Mouse (Mus musculus) stomach, embryonic 15.5 days (tissue): ENCODE results near the gene Khsrp. TPM values are rescaled to one million over a fixed set of nuclear protein-coding genes. Genes with fewer than 3 reads are reported as not detected.

Experiments used
- ATAC-seq: fragments of 200-750 bp; cut with Nextera tagmentation; 2 replicates; pipeline ENCODE4 v1.8.0; 2017; ENCODE audit warnings: low read depth, moderate number of reproducible peaks, moderate TSS enrichment; ENCODE audit not compliant: insufficient read depth, low FRiP score
- H3K27ac ChIP-seq: fragments of 300-500 bp; sonication (generic); 2 replicates; pipeline ENCODE4 v1.5.1; 2015; ENCODE audit warnings: mild to moderate bottlenecking, inconsistent platforms
- H3K27me3 ChIP-seq: fragments of 300-500 bp; sonication (generic); replicated peaks from 2 replicates; pipeline ENCODE4 v1.6.1; 2015; ENCODE audit warnings: inconsistent platforms
- H3K36me3 ChIP-seq: fragments of 300-500 bp; sonication (generic); 2 replicates; pipeline ENCODE4 v1.6.1; 2015; ENCODE audit warnings: inconsistent platforms
- H3K4me1 ChIP-seq: fragments of 300-500 bp; sonication (generic); 2 replicates; pipeline ENCODE4 v1.6.1; 2015; ENCODE audit warnings: inconsistent platforms
- H3K4me2 ChIP-seq: fragments of 300-500 bp; sonication (generic); 2 replicates; pipeline ENCODE4 v1.6.1; 2015; ENCODE audit warnings: mild to moderate bottlenecking, inconsistent platforms
- H3K4me3 ChIP-seq: fragments of 300-500 bp; sonication (generic); replicated peaks from 2 replicates; pipeline ENCODE4 v1.5.1; 2015; ENCODE audit warnings: inconsistent platforms
- H3K9ac ChIP-seq: fragments of 300-500 bp; sonication (generic); 2 replicates; pipeline ENCODE4 v1.6.1; 2015; ENCODE audit warnings: inconsistent platforms
- H3K9me3 ChIP-seq: fragments of 300-500 bp; sonication (generic); 2 replicates; pipeline ENCODE4 v1.6.1; 2016; ENCODE audit warnings: inconsistent platforms
- WGBS: fragments of 180-500 bp; shearing (Covaris S2); methylation state at CpG from one replicate; pipeline ENCODE4 v1.1.7; 2015; 5-methylcytosine and 5-hydroxymethylcytosine counted together
- polyA plus RNA-seq: library from polyadenylated mRNA; unstranded; fragments of >200 nt; fragmentation: Nextera tagmentation; extraction: Ambion mirVana; gene quantifications from 2 replicates; pipeline ENCODE4 v1.2.1, GENCODE M21; 2015

The Khsrp gene
- polyA plus RNA-seq, 1 experiment from 2014 or later: 39.4 TPM

DNA sequence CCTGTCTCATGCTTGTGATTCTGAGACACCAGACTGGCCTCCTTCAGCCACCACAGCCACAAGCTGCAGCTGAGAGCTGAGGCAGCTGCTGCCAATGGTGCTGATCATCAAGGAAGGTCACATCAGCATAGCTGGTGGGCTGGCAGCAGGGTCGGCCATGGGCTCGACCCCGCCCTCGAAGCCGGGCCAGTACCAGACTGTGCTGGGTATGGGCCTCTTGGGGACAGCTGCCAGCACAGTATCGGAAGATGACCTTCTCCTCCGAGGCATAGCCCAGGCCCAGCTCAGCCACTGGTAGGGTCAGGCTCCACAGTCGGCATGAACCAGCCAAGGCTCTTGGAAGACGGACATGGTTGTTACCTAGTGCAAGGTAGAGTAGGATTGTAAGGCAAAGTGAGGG, 31.9 kb downstream of the Khsrp start:
- H3K36me3 ChIP-seq: peaks cover 22% of the 10 kb centered on the region
- H3K27ac ChIP-seq: no peak overlapping the region
- no peak overlapping the region for H3K4me2 ChIP-seq
- 87% methylated on average over 9 of the region's 9 CpGs for WGBS
- no peak overlapping the region for H3K4me3 ChIP-seq
- H3K27me3 ChIP-seq: no peaks in the 10 kb centered on the region
- no peak for ATAC-seq
- H3K9ac ChIP-seq: no peak overlapping the region
- 0 out of 2 replicates have a peak, but pooled peaks cover 9% of the 10 kb centered on the region for H3K4me1 ChIP-seq
- H3K9me3 ChIP-seq: no peaks in the 10 kb centered on the region

DNA sequence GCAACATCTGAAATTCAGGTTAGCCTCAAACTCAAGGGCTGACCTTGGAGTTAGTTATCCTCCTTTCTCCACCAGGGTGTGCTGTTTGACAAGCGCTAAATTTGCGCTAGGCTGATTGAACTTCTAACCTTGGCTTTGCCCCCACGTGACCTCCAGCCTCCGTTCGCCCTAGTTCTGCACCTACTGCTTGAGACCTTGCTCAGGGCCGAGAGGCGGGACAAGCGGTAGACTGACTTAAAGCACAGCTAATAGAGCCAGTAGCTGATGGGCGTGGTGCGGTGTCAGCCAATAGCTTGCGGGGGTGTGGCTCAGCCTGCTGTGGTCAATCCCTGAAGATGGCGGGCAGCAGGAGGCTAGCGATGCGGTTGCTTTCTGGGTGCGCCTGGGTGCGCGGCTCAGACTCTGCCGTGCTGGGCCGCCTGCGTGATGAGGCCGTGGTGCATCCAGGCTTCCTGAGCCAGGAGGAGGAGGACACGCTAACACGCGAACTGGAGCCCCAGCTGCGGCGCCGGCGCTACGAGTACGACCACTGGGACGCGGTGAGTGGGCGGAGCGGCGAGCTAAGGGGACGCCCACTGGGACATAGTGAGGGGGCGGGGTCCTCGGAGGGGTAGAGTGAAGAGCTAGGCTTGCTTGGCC, 34.2 kb downstream of the Khsrp start, which contains the start of gene Alkbh7:
Alkbh7 (plus strand) TSS at position 311 of the 639 bp plus-strand sequence.
- Histone ChIP-seq H3K27ac (peak within 1 kb of the TSS; percentile 81), H3K4me3 (peak within 1 kb of the TSS; percentile 77), H3K4me1 (0 out of 2 replicates have a peak, but pooled peaks cover 9% of the 10 kb centered on the region), H3K4me2 (peak within 1 kb of the TSS; percentile 86), H3K9ac (peak within 1 kb of the TSS; percentile 49), H3K9me3 (no peaks in the 10 kb centered on the region), H3K36me3 (peaks cover 24% of the 10 kb centered on the region), H3K27me3 (no peaks in the 10 kb centered on the region)
- WGBS: under 1% methylated on average over 38 of the region's 38 CpGs
- peak; percentile 99 for ATAC-seq

GRCm38 (mm10) chr17:56996506-56996905, 34.8 kb downstream of the Khsrp start:
- Histone ChIP-seq H3K4me2 (no peak overlapping the region), H3K27ac (no peak overlapping the region), H3K27me3 (no peaks in the 10 kb centered on the region), H3K9me3 (no peaks in the 10 kb centered on the region), H3K9ac (no peak overlapping the region), H3K4me3 (no peak overlapping the region), H3K4me1 (0 out of 2 replicates have a peak, but pooled peaks cover 9% of the 10 kb centered on the region), H3K36me3 (peaks cover 28% of the 10 kb centered on the region)
- no peak for ATAC-seq
- 71% methylated on average over 2 of the region's 2 CpGs for WGBS

DNA sequence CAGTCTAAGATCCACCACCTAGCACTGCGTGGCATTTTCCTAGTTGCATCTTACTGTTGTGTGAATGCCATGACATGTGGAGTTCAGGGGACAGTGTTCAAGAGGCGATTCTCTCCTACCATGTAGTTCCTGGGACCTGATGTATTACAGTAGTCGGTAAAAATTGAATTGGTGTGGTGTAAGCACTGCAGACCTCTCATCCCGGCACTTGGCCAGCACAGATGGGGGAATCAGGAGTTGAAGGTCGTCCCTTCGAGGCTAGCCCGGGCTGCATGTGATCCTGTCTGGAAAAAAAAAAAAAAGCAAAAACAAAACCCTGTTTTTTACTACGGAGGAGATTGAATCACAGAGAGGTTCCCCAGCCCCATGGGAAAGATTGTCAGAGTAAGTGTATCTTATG, 36.3 kb downstream of the Khsrp start:
- Histone ChIP-seq H3K27me3 (no peaks in the 10 kb centered on the region), H3K36me3 (peaks cover 29% of the 10 kb centered on the region), H3K9me3 (no peaks in the 10 kb centered on the region), H3K27ac (no peak overlapping the region), H3K4me2 (no peak overlapping the region), H3K4me3 (no peak overlapping the region), H3K9ac (no peak overlapping the region), H3K4me1 (peaks cover 15% of the 10 kb centered on the region)
- 90% methylated on average over 8 of the region's 8 CpGs for WGBS
- ATAC-seq: no peak

- WGBS: 62% methylated on average over 2 of the region's 2 CpGs
- H3K27me3 ChIP-seq: no peaks in the 10 kb centered on the region
- peaks cover 25% of the 10 kb centered on the region for H3K36me3 ChIP-seq
These were observed 40.4 kb downstream of the Khsrp start for GRCm38 (mm10) chr17:56990966-56991365.

DNA sequence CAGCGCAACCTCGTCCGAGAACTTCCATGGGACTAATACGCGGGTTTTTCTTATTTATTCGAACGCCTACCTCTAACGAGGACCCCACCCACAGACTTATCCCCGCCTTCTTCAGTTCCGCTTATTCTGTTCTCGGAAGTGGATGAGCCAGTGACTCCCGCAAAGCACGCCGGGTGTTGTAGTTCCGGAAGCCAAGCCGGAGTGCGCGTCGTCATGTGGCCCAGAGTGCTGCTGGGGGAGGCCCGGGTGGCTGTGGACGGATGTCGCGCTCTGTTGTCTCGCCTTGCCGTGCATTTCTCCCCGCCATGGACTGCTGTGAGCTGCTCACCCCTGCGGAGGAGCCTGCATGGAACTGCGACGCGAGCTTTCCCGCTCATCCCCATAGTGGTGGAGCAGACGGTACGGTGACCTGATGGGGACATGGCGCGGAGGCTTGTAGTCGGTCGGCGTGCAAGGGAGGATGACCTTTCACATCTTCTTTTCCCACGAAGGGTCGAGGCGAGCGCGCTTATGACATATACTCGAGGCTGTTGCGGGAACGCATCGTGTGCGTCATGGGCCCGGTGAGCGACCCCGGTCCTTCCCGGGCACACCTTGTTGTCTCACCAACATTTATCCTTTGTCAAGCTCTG, 41.1 kb downstream of the Khsrp start, which contains the start of gene Clpp:
Clpp (plus strand) TSS at position 191 of the 632 bp plus-strand sequence.
- Histone ChIP-seq H3K27ac (peak within 1 kb of the TSS; percentile 79), H3K4me1 (peaks cover 6% of the 10 kb centered on the region), H3K36me3 (peaks cover 25% of the 10 kb centered on the region), H3K27me3 (no peaks in the 10 kb centered on the region), H3K9me3 (no peaks in the 10 kb centered on the region), H3K4me3 (peak within 1 kb of the TSS; percentile 78), H3K4me2 (peak within 1 kb of the TSS; percentile 72), H3K9ac (peak within 1 kb of the TSS; percentile 75)
- ATAC-seq: peak; percentile 96
- under 1% methylated on average over 52 of the region's 52 CpGs for WGBS

More at GRCm38 (mm10) chr17:56990966-56991365, 40.4 kb downstream of the Khsrp start:
- Histone ChIP-seq H3K4me3 (peak overlapping the region; percentile 78), H3K27ac (no peak overlapping the region), H3K9me3 (no peaks in the 10 kb centered on the region), H3K4me2 (peak overlapping the region; percentile 72), H3K4me1 (peaks cover 6% of the 10 kb centered on the region), H3K9ac (peak overlapping the region; percentile 75; the same call in 1 of the 2 replicates)
- no peak for ATAC-seq

DNA sequence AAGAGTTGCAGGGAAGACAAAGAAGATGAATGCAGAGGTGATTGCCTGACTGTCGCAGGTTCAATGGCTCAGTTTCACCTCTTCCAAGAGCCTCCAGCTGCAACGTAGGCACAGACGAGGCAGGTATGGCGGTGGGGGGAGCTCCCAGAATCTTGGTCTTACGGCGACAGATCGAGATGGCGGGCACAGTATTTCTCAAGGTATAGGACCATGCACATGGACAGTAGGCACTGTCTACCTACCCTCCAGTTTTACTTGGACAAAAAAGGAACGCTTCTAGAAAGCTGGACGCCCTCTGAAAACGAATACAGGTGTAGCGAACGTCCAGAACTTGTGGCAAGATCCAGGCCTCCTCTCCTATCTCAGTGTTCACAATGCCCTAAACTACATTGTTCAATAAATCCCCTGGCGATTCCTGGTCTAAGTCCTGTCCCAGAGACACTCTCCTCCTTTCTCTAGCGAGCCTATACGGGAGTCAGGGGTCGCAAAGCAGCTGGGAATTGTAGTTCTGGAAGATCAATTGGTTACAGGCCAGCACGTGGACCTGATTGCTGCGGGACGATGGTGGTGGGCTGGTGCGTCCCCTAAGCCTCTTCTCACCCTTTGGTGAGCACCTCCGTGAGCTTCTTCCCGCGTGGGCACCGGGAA, 41.7 kb downstream of the Khsrp start:
- ATAC-seq: peak; percentile 92
- peak overlapping the region; percentile 78 for H3K4me3 ChIP-seq
- no peaks in the 10 kb centered on the region for H3K9me3 ChIP-seq
- H3K4me2 ChIP-seq: peak overlapping the region; percentile 72
- H3K27ac ChIP-seq: peak overlapping the region; percentile 79
- peak overlapping the region; percentile 38; the same call in 1 of the 2 replicates for H3K9ac ChIP-seq
- H3K36me3 ChIP-seq: peaks cover 25% of the 10 kb centered on the region
- WGBS: 2% methylated on average over 25 of the region's 25 CpGs
- peaks cover 6% of the 10 kb centered on the region for H3K4me1 ChIP-seq
- no peaks in the 10 kb centered on the region for H3K27me3 ChIP-seq

GRCm38 (mm10) chr17:56988921-56989430, 42.3 kb downstream of the Khsrp start:
- 71% methylated on average over 7 of the region's 7 CpGs for WGBS
- H3K4me3 ChIP-seq: peak overlapping the region; percentile 78

DNA sequence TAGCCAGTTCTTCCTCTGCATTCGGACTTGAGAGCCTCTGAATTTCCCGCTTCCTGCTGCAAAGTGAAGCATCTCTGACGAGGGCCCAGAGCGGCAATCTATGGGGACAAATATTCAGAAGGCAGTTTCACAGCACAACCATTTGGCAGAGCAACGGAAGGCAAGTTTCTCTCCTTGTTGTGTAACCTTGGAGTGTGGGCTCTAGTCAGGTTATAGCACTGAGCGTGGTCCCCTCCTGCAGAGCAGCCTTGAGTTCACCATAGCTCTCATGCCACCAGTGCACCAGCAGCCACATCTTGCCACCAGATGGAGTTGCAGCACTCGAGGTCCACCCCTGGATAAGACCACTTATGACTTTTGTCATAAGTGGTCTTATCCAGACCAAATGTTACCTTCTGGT, 42.9 kb downstream of the Khsrp start:
- Histone ChIP-seq H3K36me3 (peaks cover 14% of the 10 kb centered on the region), H3K27ac (no peak overlapping the region), H3K9me3 (no peaks in the 10 kb centered on the region), H3K4me1 (peaks cover 6% of the 10 kb centered on the region), H3K4me2 (no peak overlapping the region), H3K9ac (no peak overlapping the region), H3K27me3 (no peaks in the 10 kb centered on the region), H3K4me3 (no peak overlapping the region)
- 79% methylated on average over 7 of the region's 7 CpGs for WGBS
- ATAC-seq: no peak

More at GRCm38 (mm10) chr17:56988921-56989430, 42.3 kb downstream of the Khsrp start:
- Histone ChIP-seq H3K4me2 (peak overlapping the region; percentile 72), H3K9ac (no peak overlapping the region), H3K4me1 (peaks cover 6% of the 10 kb centered on the region), H3K36me3 (peaks cover 19% of the 10 kb centered on the region), H3K27ac (0 out of 2 replicates have a peak overlapping the region, but pooled peaks have one; percentile 79), H3K27me3 (no peaks in the 10 kb centered on the region), H3K9me3 (no peaks in the 10 kb centered on the region)
- ATAC-seq: no peak

DNA sequence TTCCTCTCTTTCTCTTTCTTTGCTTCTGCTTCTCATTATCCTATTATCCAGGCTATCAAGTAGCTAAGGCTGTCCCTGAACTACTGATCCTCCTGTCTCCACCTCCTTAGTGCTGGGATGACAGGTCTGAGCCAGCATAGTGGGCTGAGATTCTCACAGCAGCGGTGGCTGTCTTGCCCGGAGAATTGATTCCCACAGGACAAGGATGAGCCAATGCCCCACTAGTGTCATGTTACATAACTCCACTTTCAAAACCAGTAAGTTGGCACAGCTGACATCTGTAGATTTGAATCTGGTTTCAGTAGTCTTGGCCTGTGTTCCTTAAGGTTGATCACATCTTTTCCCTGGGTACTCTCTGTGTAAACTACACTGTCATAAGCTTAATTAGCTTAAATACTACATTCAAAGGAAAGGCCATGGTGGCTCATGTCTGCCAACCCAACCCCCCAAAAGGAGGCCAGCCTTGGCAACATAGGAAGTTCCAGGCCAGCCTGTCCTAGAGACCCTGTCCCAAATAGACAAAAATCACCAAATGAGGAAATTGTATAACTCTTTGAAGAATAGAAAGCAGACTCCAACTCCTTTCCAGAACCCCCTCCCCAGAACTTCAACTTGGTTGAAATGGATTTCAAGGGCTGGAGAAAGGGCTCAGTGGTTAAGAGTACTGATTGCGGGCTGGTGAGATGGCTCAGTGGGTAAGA, 45.1 kb downstream of the Khsrp start:
- Histone ChIP-seq H3K27me3 (no peaks in the 10 kb centered on the region), H3K4me3 (no peak overlapping the region), H3K4me2 (no peak overlapping the region), H3K27ac (no peak overlapping the region), H3K36me3 (no peaks in the 10 kb centered on the region), H3K4me1 (peaks cover 6% of the 10 kb centered on the region), H3K9me3 (no peaks in the 10 kb centered on the region), H3K9ac (no peak overlapping the region)
- WGBS: 86% methylated on average over 3 of the region's 3 CpGs
- ATAC-seq: no peak

DNA sequence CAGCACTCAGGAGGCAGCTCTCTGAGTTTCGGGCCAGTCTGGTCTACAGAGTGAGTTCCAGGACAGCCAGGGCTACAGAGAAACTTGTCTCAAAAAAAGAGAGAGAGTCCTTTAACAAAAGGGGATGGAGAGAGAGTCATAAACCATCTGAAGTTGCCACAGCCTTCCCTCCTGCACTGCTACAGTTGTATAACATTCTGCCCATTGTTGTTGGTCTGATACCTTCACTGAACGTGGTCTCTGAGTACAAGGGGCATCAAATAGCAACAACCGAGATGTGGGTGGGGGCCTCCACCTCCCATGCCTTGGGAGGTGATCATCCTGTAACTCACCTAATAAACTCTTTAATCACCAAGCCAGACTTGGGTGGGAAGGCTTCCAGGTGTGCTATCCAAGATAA, 45.7 kb downstream of the Khsrp start:
- no peak overlapping the region for H3K4me3 ChIP-seq
- no peak for ATAC-seq
- no peak overlapping the region for H3K27ac ChIP-seq
- H3K27me3 ChIP-seq: no peaks in the 10 kb centered on the region
- H3K9me3 ChIP-seq: no peaks in the 10 kb centered on the region
- no peaks in the 10 kb centered on the region for H3K36me3 ChIP-seq
- H3K9ac ChIP-seq: no peak overlapping the region
- WGBS: 81% methylated on average over 3 of the region's 3 CpGs
- peaks cover under 1% of the 10 kb centered on the region; the same call in 1 of the 2 replicates for H3K4me1 ChIP-seq
- no peak overlapping the region for H3K4me2 ChIP-seq
